Mouse (Mus musculus) midbrain, embryonic 12.5 days (tissue): ENCODE results near the gene D430041D05Rik. TPM values are rescaled to one million over a fixed set of nuclear protein-coding genes. Genes with fewer than 3 reads are reported as not detected.

Experiments used
- ATAC-seq: fragments of 200-750 bp; cut with Nextera tagmentation; 2 replicates; pipeline ENCODE4 v1.8.0; 2017; ENCODE audit warnings: low read depth, moderate TSS enrichment, moderate library complexity; ENCODE audit not compliant: low FRiP score
- H3K27ac ChIP-seq: fragments of 300-500 bp; sonication (generic); replicated peaks from 2 replicates; pipeline ENCODE4 v1.5.1; 2016; ENCODE audit warnings: mild to moderate bottlenecking
- H3K27me3 ChIP-seq: fragments of 300-500 bp; sonication (generic); 2 replicates; pipeline ENCODE4 v1.6.1; 2016; ENCODE audit warnings: mild to moderate bottlenecking
- H3K36me3 ChIP-seq: fragments of 300-500 bp; sonication (generic); 2 replicates; pipeline ENCODE4 v1.6.1; 2016
- H3K4me1 ChIP-seq: fragments of 300-500 bp; sonication (generic); 2 replicates; pipeline ENCODE4 v1.6.1; 2016
- H3K4me2 ChIP-seq: fragments of 300-500 bp; sonication (generic); replicated peaks from 2 replicates; pipeline ENCODE4 v1.6.1; 2016; ENCODE audit warnings: mild to moderate bottlenecking, moderate library complexity
- H3K4me3 ChIP-seq: fragments of 300-500 bp; sonication (generic); 2 replicates; pipeline ENCODE4 v1.5.1; 2016; ENCODE audit warnings: mild to moderate bottlenecking
- H3K9ac ChIP-seq: fragments of 300-500 bp; sonication (generic); replicated peaks from 2 replicates; pipeline ENCODE4 v1.6.1; 2016; ENCODE audit warnings: mild to moderate bottlenecking, moderate library complexity
- H3K9me3 ChIP-seq: fragments of 300-500 bp; sonication (generic); 2 replicates; pipeline ENCODE4 v1.6.1; 2016; ENCODE audit warnings: mild to moderate bottlenecking
- WGBS: fragments of 180-500 bp; shearing (Covaris S2); methylation state at CpG from one replicate; pipeline ENCODE4 v1.1.7; 2016; 5-methylcytosine and 5-hydroxymethylcytosine counted together
- polyA plus RNA-seq: library from polyadenylated mRNA; unstranded; fragments of >200 nt; fragmentation: Nextera tagmentation; extraction: Ambion mirVana; gene quantifications from 2 replicates; pipeline ENCODE4 v1.2.1, GENCODE M21; 2016

Gene D430041D05Rik
- polyA plus RNA-seq, 1 experiment from 2014 or later = 3.2 TPM

DNA sequence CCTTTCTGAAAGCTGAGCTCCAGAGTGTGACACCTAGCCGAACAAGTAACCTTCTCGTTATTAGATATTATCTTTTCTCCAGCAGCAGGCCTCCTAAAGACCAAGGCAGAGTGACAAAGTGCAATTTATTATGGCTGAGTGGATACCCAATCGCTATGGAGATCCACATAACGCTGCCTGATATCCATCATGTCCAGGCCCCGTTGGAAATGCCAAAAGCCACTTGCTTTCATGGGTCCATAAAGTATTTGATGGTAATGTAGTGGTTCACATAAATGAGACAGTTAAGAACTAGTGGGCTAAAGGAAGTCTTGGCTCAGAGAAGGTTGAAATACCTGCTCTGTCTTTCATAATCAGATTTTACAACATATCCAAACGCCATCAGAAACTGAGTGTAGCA is 97.6 kb downstream of the D430041D05Rik start:
- H3K4me3 ChIP-seq = no peak overlapping the region
- H3K27ac ChIP-seq = no peak overlapping the region
- H3K27me3 ChIP-seq = no peaks in the 10 kb centered on the region
- WGBS = 92% methylated on average over 6 of the region's 6 CpGs
- H3K4me2 ChIP-seq = no peak overlapping the region
- H3K9ac ChIP-seq = no peak overlapping the region
- no peaks in the 10 kb centered on the region for H3K4me1 ChIP-seq
- ATAC-seq = no peak
- no peaks in the 10 kb centered on the region for H3K9me3 ChIP-seq
- no peaks in the 10 kb centered on the region for H3K36me3 ChIP-seq

GRCm38 (mm10) chr2:104307102-104307501 is 103.7 kb downstream of the D430041D05Rik start:
- H3K27me3 ChIP-seq = no peaks in the 10 kb centered on the region
- ATAC-seq = no peak
- H3K4me3 ChIP-seq = no peak overlapping the region
- 80% methylated on average over 4 of the region's 4 CpGs for WGBS
- H3K36me3 ChIP-seq = no peaks in the 10 kb centered on the region
- H3K4me2 ChIP-seq = no peak overlapping the region
- H3K9me3 ChIP-seq = no peaks in the 10 kb centered on the region
- H3K27ac ChIP-seq = no peak overlapping the region
- H3K4me1 ChIP-seq = no peaks in the 10 kb centered on the region
- H3K9ac ChIP-seq = no peak overlapping the region

GRCm38 (mm10) chr2:104305722-104306121 is 105.1 kb downstream of the D430041D05Rik start:
- no peak for ATAC-seq
- Histone ChIP-seq H3K27ac (no peak overlapping the region), H3K4me3 (no peak overlapping the region), H3K4me1 (no peaks in the 10 kb centered on the region), H3K9me3 (no peaks in the 10 kb centered on the region), H3K9ac (no peak overlapping the region), H3K27me3 (no peaks in the 10 kb centered on the region), H3K4me2 (no peak overlapping the region), H3K36me3 (no peaks in the 10 kb centered on the region)
- WGBS = 83% methylated on average over 5 of the region's 5 CpGs

DNA sequence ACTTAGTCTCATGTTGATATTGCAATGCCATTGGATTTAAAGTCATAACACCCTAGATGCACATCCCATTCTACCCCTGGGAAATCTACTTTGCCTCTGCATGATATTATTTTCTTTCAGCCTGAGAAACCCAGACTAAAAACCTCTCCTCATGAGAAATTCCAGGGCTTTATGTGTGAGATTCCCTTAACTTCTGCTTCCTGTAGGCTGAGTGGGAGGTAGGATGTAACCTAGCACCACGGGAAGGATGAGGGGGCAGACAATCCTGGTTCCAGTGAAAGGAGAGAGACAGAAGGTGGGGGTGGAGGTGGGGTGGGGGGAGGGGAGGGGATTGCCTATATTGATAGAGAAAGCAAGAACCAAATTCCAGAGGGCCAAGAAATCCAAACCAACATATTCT is 110.9 kb downstream of the D430041D05Rik start:
- Histone ChIP-seq H3K9me3 (no peaks in the 10 kb centered on the region), H3K4me1 (no peaks in the 10 kb centered on the region), H3K27me3 (no peaks in the 10 kb centered on the region), H3K27ac (no peak overlapping the region), H3K4me2 (no peak overlapping the region), H3K9ac (no peak overlapping the region), H3K36me3 (no peaks in the 10 kb centered on the region), H3K4me3 (no peak overlapping the region)
- WGBS = 57% methylated on average over 1 of the region's 1 CpGs
- ATAC-seq = no peak

GRCm38 (mm10) chr2:104299160-104299559 is 111.7 kb downstream of the D430041D05Rik start:
- WGBS = 21% methylated on average over 7 of the region's 7 CpGs
- H3K4me2 ChIP-seq = no peak overlapping the region
- H3K4me3 ChIP-seq = no peak overlapping the region
- no peaks in the 10 kb centered on the region for H3K36me3 ChIP-seq
- no peak overlapping the region for H3K27ac ChIP-seq
- no peak overlapping the region for H3K9ac ChIP-seq
- H3K9me3 ChIP-seq = no peaks in the 10 kb centered on the region
- H3K4me1 ChIP-seq = no peaks in the 10 kb centered on the region
- no peaks in the 10 kb centered on the region for H3K27me3 ChIP-seq
- no peak for ATAC-seq

DNA sequence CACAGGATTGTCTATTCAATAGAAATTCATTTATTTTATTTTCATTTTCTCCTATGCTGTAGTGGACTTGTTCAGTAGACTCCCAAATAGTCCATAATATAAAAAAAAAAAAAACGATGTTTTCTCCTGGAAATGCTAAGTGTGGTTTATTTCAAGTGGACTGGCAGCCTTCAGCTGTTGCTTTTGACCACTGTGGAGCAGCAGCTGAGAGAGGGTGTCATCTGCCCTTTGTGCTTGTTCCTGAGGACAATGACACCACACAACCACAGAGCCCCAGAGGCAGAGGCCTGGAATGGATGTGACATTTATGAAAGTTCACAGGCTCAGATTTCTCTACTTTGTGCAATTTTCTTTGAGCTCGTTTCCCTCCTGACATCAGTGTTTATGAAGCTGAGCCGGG is 124.0 kb downstream of the D430041D05Rik start:
- WGBS = 83% methylated on average over 3 of the region's 3 CpGs
- Histone ChIP-seq H3K9me3 (no peaks in the 10 kb centered on the region), H3K4me1 (no peaks in the 10 kb centered on the region), H3K27me3 (no peaks in the 10 kb centered on the region), H3K9ac (no peak overlapping the region), H3K4me2 (no peak overlapping the region), H3K27ac (no peak overlapping the region), H3K4me3 (no peak overlapping the region), H3K36me3 (no peaks in the 10 kb centered on the region)
- ATAC-seq = no peak

GRCm38 (mm10) chr2:104283401-104283955 is 127.3 kb downstream of the D430041D05Rik start:
- WGBS = 91% methylated on average over 8 of the region's 8 CpGs
- H3K36me3 ChIP-seq = no peaks in the 10 kb centered on the region
- H3K9ac ChIP-seq = no peak overlapping the region
- ATAC-seq = no peak
- no peak overlapping the region for H3K27ac ChIP-seq
- no peak overlapping the region for H3K4me3 ChIP-seq
- H3K27me3 ChIP-seq = no peaks in the 10 kb centered on the region
- no peaks in the 10 kb centered on the region for H3K4me1 ChIP-seq
- no peak overlapping the region for H3K4me2 ChIP-seq
- H3K9me3 ChIP-seq = no peaks in the 10 kb centered on the region

DNA sequence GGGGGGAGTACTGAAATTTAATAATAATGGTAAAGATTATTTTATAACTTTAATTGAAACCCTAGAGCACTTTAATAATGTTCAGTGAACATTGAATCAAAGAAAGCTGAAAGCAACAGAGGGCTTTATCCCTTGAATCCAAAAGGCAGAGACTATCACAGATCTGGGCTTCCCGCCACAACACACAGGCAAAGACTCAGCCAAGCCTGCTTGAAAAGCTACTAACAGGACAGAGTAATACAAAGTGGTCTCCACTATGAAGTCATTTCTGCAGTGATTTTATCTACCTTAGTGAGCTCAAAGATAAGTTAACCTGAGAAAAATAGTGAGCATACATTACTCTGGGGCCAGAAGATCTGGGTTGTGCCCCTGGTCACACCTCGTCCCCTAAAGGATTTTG is 128.0 kb downstream of the D430041D05Rik start:
- Histone ChIP-seq H3K9ac (no peak overlapping the region), H3K4me3 (no peak overlapping the region), H3K27ac (no peak overlapping the region), H3K4me2 (no peak overlapping the region), H3K36me3 (no peaks in the 10 kb centered on the region), H3K27me3 (no peaks in the 10 kb centered on the region), H3K4me1 (no peaks in the 10 kb centered on the region), H3K9me3 (no peaks in the 10 kb centered on the region)
- ATAC-seq = no peak
- 92% methylated on average over 2 of the region's 2 CpGs for WGBS

DNA sequence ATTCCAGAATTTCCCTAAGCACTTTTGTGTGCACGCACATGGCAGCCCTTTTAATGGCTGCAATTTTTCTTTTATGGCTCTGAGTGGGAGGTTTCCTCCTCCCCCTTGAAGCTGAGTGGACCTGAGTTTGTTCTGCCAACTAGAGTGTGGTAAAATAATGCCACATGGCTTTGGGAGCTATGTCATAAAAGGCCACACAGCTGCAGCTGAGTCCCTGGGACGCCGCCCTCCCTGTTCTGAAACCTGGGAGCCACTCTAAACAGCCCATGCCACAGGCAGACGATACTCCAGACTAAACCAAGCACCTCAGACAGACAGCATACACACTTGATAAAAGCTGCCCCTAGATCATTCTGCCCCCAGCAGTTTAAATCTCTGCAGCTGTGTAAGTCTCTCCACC is 143.8 kb downstream of the D430041D05Rik start:
- no peak for ATAC-seq
- no peaks in the 10 kb centered on the region for H3K9me3 ChIP-seq
- WGBS = 65% methylated on average over 4 of the region's 4 CpGs
- no peak overlapping the region for H3K9ac ChIP-seq
- no peaks in the 10 kb centered on the region for H3K36me3 ChIP-seq
- H3K27me3 ChIP-seq = no peaks in the 10 kb centered on the region
- H3K27ac ChIP-seq = no peak overlapping the region
- no peak overlapping the region for H3K4me2 ChIP-seq
- H3K4me1 ChIP-seq = no peaks in the 10 kb centered on the region
- no peak overlapping the region for H3K4me3 ChIP-seq

GRCm38 (mm10) chr2:104261741-104262067 is 149.1 kb downstream of the D430041D05Rik start:
- 89% methylated on average over 4 of the region's 4 CpGs for WGBS
- Histone ChIP-seq H3K36me3 (no peaks in the 10 kb centered on the region), H3K4me1 (no peaks in the 10 kb centered on the region), H3K4me2 (no peak overlapping the region), H3K9me3 (no peaks in the 10 kb centered on the region), H3K4me3 (no peak overlapping the region), H3K27ac (no peak overlapping the region), H3K9ac (no peak overlapping the region), H3K27me3 (no peaks in the 10 kb centered on the region)
- no peak for ATAC-seq

DNA sequence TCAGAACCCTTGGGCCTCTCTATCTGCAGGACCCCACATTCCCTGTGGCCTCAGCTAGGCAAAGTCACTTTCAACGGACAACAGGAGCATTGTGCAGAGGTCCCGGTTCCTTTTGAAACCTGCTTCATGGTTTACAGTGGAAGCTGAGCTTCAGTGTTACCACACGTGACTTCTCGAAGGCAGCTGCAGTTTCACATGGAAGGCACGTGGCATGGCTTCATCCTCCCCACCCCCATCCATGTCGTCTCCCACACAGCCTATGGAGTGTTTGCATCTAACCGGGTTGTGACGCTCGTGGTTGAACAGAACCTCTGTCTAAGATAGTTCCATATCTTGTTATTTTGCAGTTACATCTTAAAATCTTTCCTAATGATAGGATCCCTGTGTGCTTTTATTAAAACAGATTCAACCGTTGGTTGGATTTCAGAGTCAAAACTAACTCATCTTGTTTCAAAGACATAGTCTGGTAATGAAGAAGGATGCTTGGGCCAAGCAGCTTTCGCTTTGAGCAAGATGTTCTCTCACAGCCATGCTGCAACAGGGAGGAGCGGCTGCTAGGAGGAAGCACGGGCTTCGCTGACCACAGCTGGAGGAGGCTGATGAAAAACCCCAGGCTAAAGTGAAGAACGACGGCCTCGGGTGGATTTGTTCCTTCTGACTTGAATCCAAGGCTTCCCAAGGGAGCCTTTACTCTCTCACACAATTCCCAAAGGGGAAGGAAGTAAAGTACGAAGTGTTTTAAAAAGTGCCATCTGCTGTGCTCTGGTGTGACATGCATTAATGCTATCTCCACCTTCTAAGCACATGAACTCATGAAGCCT is 149.7 kb downstream of the D430041D05Rik start:
- 83% methylated on average over 18 of the region's 18 CpGs for WGBS
- Histone ChIP-seq H3K9me3 (no peaks in the 10 kb centered on the region), H3K36me3 (no peaks in the 10 kb centered on the region), H3K9ac (no peak overlapping the region), H3K4me3 (no peak overlapping the region), H3K27me3 (no peaks in the 10 kb centered on the region), H3K4me2 (no peak overlapping the region), H3K4me1 (no peaks in the 10 kb centered on the region), H3K27ac (no peak overlapping the region)
- no peak for ATAC-seq

- H3K4me1 ChIP-seq = no peaks in the 10 kb centered on the region; the same call in 1 of the 2 replicates
- ATAC-seq = no peak
- H3K27ac ChIP-seq = no peak overlapping the region
- WGBS = 86% methylated on average over 15 of the region's 15 CpGs
- no peaks in the 10 kb centered on the region for H3K27me3 ChIP-seq
- no peak overlapping the region for H3K4me2 ChIP-seq
- H3K9ac ChIP-seq = no peak overlapping the region
- 0 out of 2 replicates have a peak, but pooled peaks cover 3% of the 10 kb centered on the region for H3K36me3 ChIP-seq
- no peaks in the 10 kb centered on the region for H3K9me3 ChIP-seq
- H3K4me3 ChIP-seq = no peak overlapping the region
Measured at GRCm38 (mm10) chr2:104256585-104256984, 154.2 kb downstream of the D430041D05Rik start.
